In the genomic region with DNA sequence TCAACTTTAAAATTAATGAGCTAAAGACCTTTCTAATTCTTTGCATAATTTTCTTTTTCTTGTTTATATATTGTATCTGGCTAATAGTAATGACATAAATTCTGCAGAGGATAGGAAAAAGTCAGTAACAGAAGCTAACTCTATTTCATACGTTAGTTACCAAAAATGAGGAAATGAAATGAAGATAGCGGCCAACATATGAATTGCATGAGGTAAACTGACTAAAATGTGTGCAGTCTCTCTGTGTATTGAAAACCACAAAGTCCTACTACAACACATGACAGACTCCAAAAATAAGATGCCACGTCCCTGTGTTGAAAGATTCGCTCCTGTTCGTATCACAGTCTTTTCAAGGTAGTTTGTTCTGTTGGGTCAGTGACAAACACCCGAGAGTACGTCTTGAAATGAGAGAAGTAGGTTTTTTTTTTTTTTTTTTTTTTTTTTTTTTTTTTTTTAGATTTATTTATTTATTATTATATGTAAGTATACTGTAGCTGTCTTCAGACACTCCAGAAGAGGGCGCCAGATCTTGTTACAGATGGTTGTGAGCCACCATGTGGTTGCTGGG, we compare ENCODE assay signal across 24 mouse cellular contexts. TPM values are rescaled to one million over a fixed set of nuclear protein-coding genes. Genes with fewer than 3 reads are reported as not detected.
DNase-seq lines count a peak whose midpoint lies in the region; ATAC-seq and TF ChIP-seq lines count a peak whose summit lies in the region.
"Had no signal": no experiment of that assay in that cellular context is flagged by ENCODE, and none has a peak within 500 bp of the region (broad histone marks: within the 10 kb centered on the region; RNA-seq: fewer than 3 reads in every experiment).

No protein-coding gene starts in this region.

- no peak for TF ChIP-seq RAD21 in CH12.LX (IDR thresholded peaks at IDR 0.05; ENCODE audit: low read depth, low read length)

- in situ Hi-C loops in CH12.LX (cut with MboI; ENCODE audit: low pct_ligation_motif_present, low pct_unique_long_range_greater_than_20kb, low sequenced_read_pairs): loop anchor here (25.0 kb wide), 1 partner anchor 805 kb away; no protein-coding TSS in a partner anchor

- no peak overlapping the region for H3K4me3 ChIP-seq in CH12.LX (replicated peaks in 1 of 3; ENCODE audit: low read depth in 2 of 3, low read length in 2 of 3, poor library complexity in 1 of 3)
- no peak overlapping the region for H3K4me3 ChIP-seq in midbrain, embryonic 14.5 days (replicated peaks; ENCODE audit: low read depth, low read length)
- H3K4me3 ChIP-seq: embryonic facial prominence, embryonic 15.5 days; erythroblast, embryonic 14.5 days; forebrain, embryonic 10.5 days; gastrocnemius, adult 2 months; heart, adult 2 months; heart, embryonic 15.5 days; hindbrain, embryonic 10.5 days had no signal

- TF ChIP-seq EP300 in CH12.LX (IDR thresholded peaks at IDR 0.05; ENCODE audit: low read length): peak; percentile 74

- peak in 1 of 2 experiments; percentile 1; a peak in 1 of 4 replicates for TF ChIP-seq CTCF in CH12.LX (conservative IDR thresholded peaks at IDR 0.05 in 1 of 2, IDR thresholded peaks at IDR 0.05 in 1 of 2; ENCODE audit: low read depth in 2 of 2, low read length in 2 of 2)

- no peak overlapping the region for H3K27ac ChIP-seq in CH12.LX (ENCODE audit: insufficient read depth, low read depth)
- H3K27ac ChIP-seq in midbrain, embryonic 14.5 days (replicated peaks; ENCODE audit: low read depth, low read length): no peak overlapping the region
- H3K27ac ChIP-seq: embryonic facial prominence, embryonic 15.5 days; forebrain, embryonic 10.5 days; gastrocnemius, adult 2 months; heart, adult 2 months; heart, embryonic 15.5 days; hindbrain, embryonic 10.5 days; hindbrain, embryonic 14.5 days had no signal

- DNase-seq in CH12.LX (ENCODE audit: extremely low read depth) (peak; percentile 54), MEL-GATA-1-ER (ENCODE audit: extremely low read depth, low read depth) (peak; percentile 26)
- peak; percentile 4 for DNase-seq in induced T-regulatory cell, adult 2 months (ENCODE audit: low read depth)
- no peak for DNase-seq in layer of hippocampus, adult 9-11 months
- no peak for DNase-seq in gastrocnemius, postnatal 14 days
- no peak for DNase-seq in midbrain, embryonic 14.5 days
- DNase-seq: adrenal gland, adult 8-10 months; adrenal gland, postnatal 36 days; cerebellum, adult 2 months; cerebellum, postnatal 10 days; embryo, embryonic 11 days; gastrocnemius, adult 2 months; gastrocnemius, postnatal 36 days; heart, adult 2 months; heart, postnatal 14 days had no signal

- no peak overlapping the region for H3K9ac ChIP-seq in CH12.LX (ENCODE audit: insufficient read depth, low read depth)
- no peak overlapping the region for H3K9ac ChIP-seq in midbrain, embryonic 14.5 days (replicated peaks; ENCODE audit: low read length)
- H3K9ac ChIP-seq: embryonic facial prominence, embryonic 15.5 days; heart, embryonic 15.5 days; hindbrain, embryonic 14.5 days had no signal

- no peak for TF ChIP-seq POLR2A in CH12.LX (IDR thresholded peaks at IDR 0.05; ENCODE audit: low read depth, low read length)

- H3K9me3 ChIP-seq in CH12.LX (replicated peaks; ENCODE audit: low read length): no peaks in the 10 kb centered on the region
- no peaks in the 10 kb centered on the region for H3K9me3 ChIP-seq in midbrain, embryonic 14.5 days (ENCODE audit: control insufficient read depth, low read length)
- H3K9me3 ChIP-seq: embryonic facial prominence, embryonic 15.5 days; forebrain, embryonic 10.5 days; heart, embryonic 15.5 days; hindbrain, embryonic 10.5 days had no signal

- dilution Hi-C loops in CH12.LX (cut with MboI; ENCODE audit: extremely low pct_ligation_motif_present, extremely low pct_unique_long_range_greater_than_20kb, low sequenced_read_pairs): no loop called here

- no peaks in the 10 kb centered on the region for H3K36me3 ChIP-seq in CH12.LX (replicated peaks in 1 of 2; ENCODE audit: control insufficient read depth in 1 of 2, insufficient read depth in 1 of 2, low read length in 1 of 2)
- H3K36me3 ChIP-seq in midbrain, embryonic 14.5 days (ENCODE audit: control insufficient read depth, insufficient read depth, low read length): no peaks in the 10 kb centered on the region
- H3K36me3 ChIP-seq: embryonic facial prominence, embryonic 15.5 days; forebrain, embryonic 10.5 days; heart, embryonic 15.5 days; hindbrain, embryonic 10.5 days had no signal

- H3K79me2 ChIP-seq in CH12.LX (replicated peaks; ENCODE audit: control insufficient read depth, extremely low read depth, insufficient read depth, poor library complexity, severe bottlenecking): no peaks in the 10 kb centered on the region

- H3K4me2 ChIP-seq in CH12.LX (ENCODE audit: insufficient read depth, low read depth, poor library complexity, severe bottlenecking): no peak overlapping the region
- no peak overlapping the region for H3K4me2 ChIP-seq in midbrain, embryonic 14.5 days (ENCODE audit: low read length)
- H3K4me2 ChIP-seq: embryonic facial prominence, embryonic 15.5 days; heart, embryonic 11.5 days; heart, embryonic 15.5 days; hindbrain, embryonic 14.5 days had no signal

- no peak for ATAC-seq in midbrain, embryonic 14.5 days (ENCODE audit: low FRiP score, low TSS enrichment)
- ATAC-seq: forebrain, embryonic 14.5 days; intestine, embryonic 16.5 days had no signal

- H3K27me3 ChIP-seq in CH12.LX (replicated peaks): no peaks in the 10 kb centered on the region
- no peaks in the 10 kb centered on the region for H3K27me3 ChIP-seq in midbrain, embryonic 14.5 days (ENCODE audit: control insufficient read depth, insufficient read depth, low read length)
- H3K27me3 ChIP-seq: embryonic facial prominence, embryonic 15.5 days; heart, embryonic 15.5 days had no signal

- intact Hi-C loops in gastrocnemius, postnatal 14 days (cut with DNase I; ENCODE audit: low total_unique reads): no loop called here

- peaks cover 0 to 6% of the 10 kb centered on the region in 2 experiments; a peak in 1 of 4 replicates for H3K4me1 ChIP-seq in CH12.LX (ENCODE audit: control insufficient read depth in 1 of 2, insufficient read depth in 2 of 2)
- H3K4me1 ChIP-seq in midbrain, embryonic 14.5 days (ENCODE audit: control insufficient read depth, insufficient read depth, low read length): no peaks in the 10 kb centered on the region
- H3K4me1 ChIP-seq: embryonic facial prominence, embryonic 15.5 days; forebrain, embryonic 10.5 days; heart, embryonic 15.5 days; hindbrain, embryonic 10.5 days had no signal

- WGBS in midbrain, embryonic 14.5 days: 91% methylated on average over 8 of the region's 8 CpGs

TF ChIP-seq in CH12.LX, 34 proteins besides CTCF, POLR2A, EP300 and RAD21:
- TF ChIP-seq BHLHE40 (IDR thresholded peaks at IDR 0.05; ENCODE audit: low read depth, low read length) (peak; percentile 33; the same call in 1 of the 2 replicates), SMC3 (IDR thresholded peaks at IDR 0.05; ENCODE audit: low read depth, low read length) (no peak), MEF2A (IDR thresholded peaks at IDR 0.05; ENCODE audit: borderline replicate concordance, low read depth, low read length) (peak; percentile 52; the same call in 1 of the 2 replicates), ZNF384 (IDR thresholded peaks at IDR 0.05; ENCODE audit: low read depth, low read length) (peak; percentile 86)

RNA-seq across cellular contexts. Expression of gene Atp5j, which starts 46.4 kb away (rescaled TPM):
- 223 and 264 TPM in 2 replicates for total RNA-seq in CH12.LX (2012; rRNA removed)
- total RNA-seq in CH12.LX (2014; rRNA removed): 277 and 315 TPM in 2 replicates
- 485 and 620 TPM in 2 replicates for polyA plus RNA-seq in CH12.LX (2012; ENCODE audit: insufficient read length, low read depth)
- total RNA-seq in gastrocnemius, postnatal 14 days (2021): 1,000 to 10,000 TPM; 1,010 to 1,148 TPM
- polyA plus RNA-seq in midbrain, embryonic 14.5 days (2014; fragmentation: Nextera tagmentation; extraction: Ambion mirVana): 769 and 923 TPM in 2 replicates

RNA-seq across cellular contexts. Expression of gene Gabpa, which starts 47.1 kb away (rescaled TPM):
- total RNA-seq in CH12.LX (2012; rRNA removed) (44.3 and 50.2 TPM in 2 replicates), CH12.LX (2014; rRNA removed) (77.0 and 82.8 TPM in 2 replicates)
- polyA plus RNA-seq in CH12.LX (2012; ENCODE audit: insufficient read length, low read depth): 82.8 and 85.2 TPM in 2 replicates
- 10 to 100 TPM; 25.5 to 26.7 TPM for total RNA-seq in gastrocnemius, postnatal 14 days (2021)
- 18.4 and 24.9 TPM in 2 replicates for polyA plus RNA-seq in midbrain, embryonic 14.5 days (2014; fragmentation: Nextera tagmentation; extraction: Ambion mirVana)

Comparison
In these comparisons a context has a peak if more than half of its experiments do, and no peak if none do; other contexts are left out.
1. DNase-seq: peak in CH12.LX (single experiment), MEL-GATA-1-ER (single experiment) and induced T-regulatory cell, adult 2 months (single experiment); none in layer of hippocampus, adult 9-11 months (single experiment), gastrocnemius, postnatal 14 days (single experiment) and midbrain, embryonic 14.5 days (single experiment).